Mouse (Mus musculus) gastrocnemius, adult 2 months (tissue): ENCODE measurements around the gene Jarid2. TPM values are rescaled to one million over a fixed set of nuclear protein-coding genes. Genes with fewer than 3 reads are reported as not detected.

ENCODE experiments used
- DNase-seq: peaks from one replicate; pipeline ENCODE4 v3.0.0; 2022
- H3K27ac ChIP-seq: fragments of 200-600 bp; 2 replicates; pipeline ENCODE4 v1.8.1; 2022; ENCODE audit warnings: mild to moderate bottlenecking
- H3K4me3 ChIP-seq: fragments of 200-600 bp; 2 replicates; pipeline ENCODE4 v1.8.1; 2022; ENCODE audit warnings: mild to moderate bottlenecking, moderate library complexity
- CTCF ChIP-seq: fragments of 200-600 bp; IDR thresholded peaks from 2 replicates; pipeline ENCODE4 v1.8.1; 2022; ENCODE audit warnings: antibody characterized with exemption, mild to moderate bottlenecking, moderate library complexity
- intact Hi-C: fragments of 180-260 bp; cut with DNase I; formaldehyde crosslinking; loops from one replicate; pipeline ENCODE4 v1.15.1; 2025
- total RNA-seq, 2 experiments: library from RNA; stranded (reverse); gene quantifications; 2 replicates each; pipeline ENCODE4 v1.2.3; 2021

Gene Jarid2
- total RNA-seq, 2 experiments from 2014 or later: 26.0 to 29.0 TPM

GRCm38 (mm10) chr13:44890612-44891011 lies 161.3 kb downstream of the Jarid2 start:
- TF ChIP-seq CTCF: no peak
- no peak overlapping the region for H3K27ac ChIP-seq
- no peak overlapping the region for H3K4me3 ChIP-seq
- DNase-seq: no peak
- intact Hi-C loops: no loop called here

DNA sequence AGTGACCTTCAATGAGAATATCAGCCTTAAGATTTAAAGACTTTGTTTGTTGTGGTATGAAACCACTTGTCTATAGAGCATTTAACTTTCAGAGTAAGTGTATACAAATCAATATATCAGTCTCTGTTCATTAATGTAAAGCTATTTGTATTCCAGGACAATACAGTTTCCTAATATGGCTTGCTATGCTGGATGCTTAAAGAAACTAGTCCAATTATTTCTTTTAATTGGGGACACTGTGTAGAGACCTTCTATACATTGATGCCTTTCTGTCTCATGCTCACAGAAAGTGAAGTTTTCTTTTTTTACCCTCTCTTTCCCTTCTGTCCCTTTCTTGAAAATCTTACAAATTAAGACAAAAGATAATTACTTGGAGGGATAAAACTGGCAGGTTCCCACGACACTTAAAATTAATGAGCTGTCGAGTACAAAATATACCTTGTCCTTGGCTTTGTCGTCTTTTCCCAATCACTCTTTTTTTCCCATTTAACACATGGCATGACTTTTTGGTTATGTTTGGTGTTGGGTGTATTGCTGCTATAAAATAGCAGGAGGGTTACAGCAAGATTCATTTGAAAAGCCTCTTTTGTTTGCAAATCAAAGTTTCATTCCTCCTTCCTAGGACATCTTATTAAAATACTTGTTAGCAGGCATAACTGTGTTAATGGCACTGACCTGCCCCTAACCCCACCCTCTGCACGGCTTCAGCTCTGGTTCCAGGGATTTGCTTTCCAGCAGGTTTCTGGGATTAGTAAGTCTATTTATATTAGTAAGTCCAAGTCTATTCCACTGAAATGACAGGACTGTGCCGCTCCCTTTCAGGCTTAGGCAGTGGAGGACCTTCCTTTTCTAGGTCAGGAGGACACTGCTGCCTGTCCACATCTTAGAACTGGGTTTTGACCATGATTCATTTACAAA lies 162.8 kb downstream of the Jarid2 start:
- Histone ChIP-seq H3K27ac (no peak overlapping the region), H3K4me3 (no peak overlapping the region)
- intact Hi-C loops: no loop called here
- DNase-seq: peak; percentile 41
- no peak for TF ChIP-seq CTCF

- no peak for DNase-seq
- Histone ChIP-seq H3K27ac (no peak overlapping the region), H3K4me3 (no peak overlapping the region)
- TF ChIP-seq CTCF: no peak
- intact Hi-C loops: no loop called here
These were observed 166.9 kb downstream of the Jarid2 start for GRCm38 (mm10) chr13:44896211-44896610.

- DNase-seq: no peak
- Histone ChIP-seq H3K27ac (no peak overlapping the region), H3K4me3 (no peak overlapping the region)
- no peak for TF ChIP-seq CTCF
- intact Hi-C loops: no loop called here
These were observed 173.0 kb downstream of the Jarid2 start for GRCm38 (mm10) chr13:44902299-44902698.

DNA sequence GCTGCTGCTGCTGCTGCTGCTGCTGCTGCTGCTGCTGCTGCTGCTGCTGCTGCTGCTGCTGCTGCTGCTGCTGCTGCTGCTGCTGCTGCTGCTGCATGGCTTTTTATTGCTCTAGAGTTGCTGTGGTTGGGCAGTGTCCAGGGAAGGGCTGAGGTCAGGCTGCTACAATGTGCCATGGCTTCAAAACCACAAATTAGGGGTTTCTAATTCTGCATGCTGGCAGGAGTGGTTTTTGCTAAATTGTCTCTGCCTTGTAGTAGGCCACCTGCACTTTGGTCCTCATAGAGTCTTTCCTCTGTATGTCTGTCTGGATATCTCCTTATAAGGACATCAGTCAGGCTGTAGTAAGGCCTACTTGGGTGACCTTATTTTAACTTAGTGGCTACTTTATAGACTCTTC lies 174.1 kb downstream of the Jarid2 start:
- no peak for DNase-seq
- intact Hi-C loops: no loop called here
- TF ChIP-seq CTCF: no peak

GRCm38 (mm10) chr13:44904271-44904670 lies 175.0 kb downstream of the Jarid2 start:
- intact Hi-C loops: no loop called here
- DNase-seq: no peak
- Histone ChIP-seq H3K27ac (no peak overlapping the region), H3K4me3 (no peak overlapping the region)
- TF ChIP-seq CTCF: no peak

More for the DNA sequence above, 174.1 kb downstream of the Jarid2 start:
- no peak overlapping the region for H3K27ac ChIP-seq
- no peak overlapping the region for H3K4me3 ChIP-seq

DNA sequence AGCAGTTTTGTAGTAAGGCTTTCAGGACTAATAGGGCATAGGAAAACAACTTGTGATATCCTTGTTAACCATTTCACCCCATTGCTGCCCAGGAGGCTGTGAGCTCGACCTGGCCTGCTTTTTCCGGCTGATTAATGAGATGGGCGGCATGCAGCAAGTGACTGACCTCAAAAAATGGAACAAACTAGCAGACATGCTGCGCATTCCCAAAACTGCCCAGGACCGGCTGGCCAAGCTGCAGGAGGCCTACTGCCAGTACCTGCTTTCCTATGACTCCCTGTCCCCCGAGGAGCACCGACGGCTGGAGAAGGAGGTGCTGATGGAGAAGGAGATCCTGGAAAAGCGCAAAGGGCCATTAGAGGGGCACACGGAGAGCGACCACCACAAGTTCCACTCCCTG lies 176.9 kb downstream of the Jarid2 start:
- Histone ChIP-seq H3K27ac (no peak overlapping the region), H3K4me3 (no peak overlapping the region)
- DNase-seq: no peak
- TF ChIP-seq CTCF: no peak
- intact Hi-C loops: no loop called here

DNA sequence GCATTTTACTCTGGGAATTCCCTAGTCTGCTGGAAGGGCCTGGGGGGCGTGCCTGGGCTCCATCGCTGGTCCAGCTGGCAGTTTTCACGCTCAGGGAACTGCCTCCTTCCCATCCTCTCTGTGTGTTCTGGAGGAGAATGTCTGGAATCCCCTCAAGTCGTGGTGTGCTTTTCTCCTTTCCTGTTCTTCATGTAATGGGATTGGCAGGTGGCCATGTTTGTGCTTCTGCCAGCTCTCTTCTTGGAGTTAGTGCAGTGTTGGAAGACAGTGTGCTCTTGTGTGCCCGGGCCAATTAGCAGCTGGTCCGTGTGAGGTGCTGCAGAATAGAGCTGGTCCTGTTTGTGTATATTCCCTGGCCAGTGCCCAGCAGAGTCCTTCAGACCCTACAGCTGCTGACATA lies 178.4 kb downstream of the Jarid2 start:
- intact Hi-C loops: no loop called here
- DNase-seq: peak; percentile 90
- TF ChIP-seq CTCF: no peak
- Histone ChIP-seq H3K4me3 (no peak overlapping the region), H3K27ac (peak overlapping the region; percentile 35)

DNA sequence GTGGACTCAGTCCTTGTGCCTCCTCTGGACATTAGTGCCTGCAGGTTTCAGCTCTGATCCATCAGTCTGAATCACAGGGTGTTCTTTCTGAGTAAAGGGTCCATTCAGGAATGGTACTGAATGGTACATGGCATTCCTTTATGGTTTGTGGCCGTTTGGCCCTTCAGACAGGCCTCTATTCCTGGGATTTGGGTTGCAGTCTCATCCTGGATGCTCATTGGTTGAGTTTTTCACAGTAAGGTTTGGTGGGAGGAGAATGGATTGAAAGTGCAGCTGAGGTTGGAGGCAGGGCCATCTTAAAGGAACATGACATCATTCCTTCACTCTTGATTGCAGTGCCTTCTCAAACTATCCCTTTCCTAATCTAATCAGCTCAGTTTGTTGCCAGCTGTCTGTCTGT lies 179.5 kb downstream of the Jarid2 start:
- TF ChIP-seq CTCF: no peak
- DNase-seq: no peak
- Histone ChIP-seq H3K4me3 (no peak overlapping the region), H3K27ac (no peak overlapping the region)
- intact Hi-C loops: no loop called here

DNA sequence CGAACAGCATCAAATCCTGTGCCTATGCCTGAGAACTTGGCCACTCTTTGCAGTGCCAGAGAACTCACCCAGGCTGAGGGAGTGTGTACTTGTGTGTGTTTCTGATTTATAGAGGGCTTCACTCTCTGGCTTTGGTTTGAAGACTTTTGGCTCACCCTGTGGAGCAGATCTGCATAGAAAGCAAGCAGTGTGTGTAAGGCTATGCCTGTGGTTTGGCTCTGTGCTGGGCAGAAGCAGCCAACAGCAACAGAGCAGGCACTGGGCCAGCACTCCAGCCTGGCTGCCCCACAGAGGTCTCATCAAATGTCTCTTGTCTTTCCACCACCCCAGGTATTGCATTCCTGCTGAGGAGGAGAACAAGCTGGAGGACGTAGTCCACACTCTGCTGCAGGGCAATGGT lies 183.6 kb downstream of the Jarid2 start:
- H3K4me3 ChIP-seq: no peak overlapping the region
- H3K27ac ChIP-seq: peak overlapping the region; percentile 44; the same call in 1 of the 2 replicates
- intact Hi-C loops: no loop called here
- DNase-seq: peak; percentile 85
- no peak for TF ChIP-seq CTCF

DNA sequence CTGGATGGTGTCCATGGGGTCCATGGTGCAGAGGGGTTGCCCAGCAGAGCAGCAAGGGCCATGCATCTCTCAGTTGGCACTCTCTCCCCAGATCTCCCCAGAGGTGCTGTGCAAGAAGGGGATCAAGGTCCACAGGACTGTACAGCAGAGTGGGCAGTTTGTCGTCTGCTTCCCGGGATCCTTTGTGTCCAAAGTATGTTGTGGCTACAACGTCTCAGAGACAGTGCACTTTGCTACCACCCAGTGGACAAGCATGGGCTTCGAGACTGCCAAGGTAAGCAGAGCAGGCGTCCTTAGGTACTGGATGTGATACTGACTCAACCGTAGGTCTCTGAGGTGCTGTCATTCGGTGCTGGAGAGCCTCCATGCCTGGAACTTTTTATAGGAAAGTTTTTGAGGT lies 184.3 kb downstream of the Jarid2 start:
- intact Hi-C loops: no loop called here
- no peak overlapping the region for H3K27ac ChIP-seq
- peak; percentile 22; the same call in 1 of the 2 replicates for TF ChIP-seq CTCF
- DNase-seq: no peak
- H3K4me3 ChIP-seq: no peak overlapping the region

DNA sequence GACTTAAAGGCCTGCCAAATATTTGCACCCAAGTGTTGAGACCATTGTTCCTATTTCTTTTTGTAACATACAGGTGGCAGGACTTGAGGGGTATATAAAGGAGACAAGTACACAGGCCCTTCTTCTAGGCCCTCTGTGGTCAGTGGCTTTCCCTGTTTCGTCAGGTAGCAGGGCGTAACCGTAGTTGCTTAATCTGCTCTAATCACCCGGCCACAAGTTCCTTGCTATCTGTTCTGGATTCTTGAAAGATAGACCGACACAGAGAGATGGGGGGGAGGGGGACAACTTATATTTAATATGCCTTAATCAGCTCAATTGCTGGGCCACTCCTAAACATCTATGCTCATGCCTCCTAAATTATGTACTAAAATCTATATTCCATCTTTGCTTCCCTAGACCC lies 186.1 kb downstream of the Jarid2 start:
- Histone ChIP-seq H3K27ac (no peak overlapping the region), H3K4me3 (no peak overlapping the region)
- intact Hi-C loops: no loop called here
- no peak for DNase-seq
- TF ChIP-seq CTCF: no peak

DNA sequence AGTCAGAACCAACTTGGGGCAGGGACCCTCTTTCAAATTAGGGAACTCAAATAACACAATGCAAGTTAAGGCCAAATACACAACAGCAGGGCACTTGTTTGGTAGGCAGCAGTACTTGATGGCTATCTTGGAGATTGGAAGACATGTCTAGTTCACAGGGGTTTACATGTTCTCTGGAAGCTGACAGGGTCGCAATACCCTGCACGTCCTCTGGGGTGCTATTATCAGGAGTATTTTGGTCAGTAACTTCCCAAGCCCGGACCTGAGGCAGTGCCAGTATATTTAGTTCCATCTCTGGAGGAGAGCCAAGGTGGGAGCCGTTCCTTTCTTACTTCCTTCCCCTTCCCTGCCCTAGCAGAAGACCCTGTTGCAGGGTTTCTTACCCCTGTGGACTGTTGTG lies 186.7 kb downstream of the Jarid2 start:
- TF ChIP-seq CTCF: peak; percentile 31
- no peak for DNase-seq
- Histone ChIP-seq H3K27ac (no peak overlapping the region), H3K4me3 (no peak overlapping the region)
- intact Hi-C loops: no loop called here

DNA sequence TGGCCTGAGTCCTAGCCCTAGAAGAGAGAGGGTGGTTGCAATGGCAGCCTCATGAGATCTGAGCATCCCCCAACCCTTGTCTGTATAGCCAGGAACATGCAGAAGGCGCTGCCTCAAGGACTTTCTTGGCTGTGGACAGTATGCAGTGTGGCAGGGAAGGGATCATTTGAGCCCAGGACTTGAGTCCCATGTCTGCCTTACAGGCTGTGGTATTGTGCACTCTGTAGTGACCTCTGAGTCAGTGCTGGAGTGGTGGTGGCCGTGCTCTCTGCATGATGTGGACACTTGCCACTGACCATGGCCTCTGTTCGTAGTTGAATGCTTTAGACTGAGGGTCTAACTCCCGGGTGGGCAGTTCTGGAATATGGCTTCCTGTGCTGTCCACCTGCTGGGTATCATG lies 187.9 kb downstream of the Jarid2 start:
- DNase-seq: no peak
- no peak overlapping the region for H3K4me3 ChIP-seq
- H3K27ac ChIP-seq: no peak overlapping the region
- no peak for TF ChIP-seq CTCF
- intact Hi-C loops: no loop called here
